Mouse (Mus musculus) heart, embryonic 12.5 days (tissue): ENCODE results near the gene Cutc. TPM values are rescaled to one million over a fixed set of nuclear protein-coding genes. Genes with fewer than 3 reads are reported as not detected.

Source experiments
- ATAC-seq: fragments of 200-750 bp; cut with Nextera tagmentation; 2 replicates; pipeline ENCODE4 v1.8.0; 2017; ENCODE audit warnings: moderate TSS enrichment, moderate library complexity; ENCODE audit not compliant: insufficient number of reproducible peaks, low FRiP score
- H3K27ac ChIP-seq: fragments of 300-500 bp; sonication (generic); 2 replicates; pipeline ENCODE4 v1.5.1; 2016; ENCODE audit warnings: mild to moderate bottlenecking, moderate library complexity; ENCODE audit not compliant: poor library complexity, severe bottlenecking
- H3K27me3 ChIP-seq: fragments of 300-500 bp; sonication (generic); replicated peaks from 2 replicates; pipeline ENCODE4 v1.6.1; 2016; ENCODE audit warnings: mild to moderate bottlenecking, moderate library complexity
- H3K36me3 ChIP-seq: fragments of 300-500 bp; sonication (generic); 2 replicates; pipeline ENCODE4 v1.6.1; 2016; ENCODE audit warnings: mild to moderate bottlenecking, moderate library complexity
- H3K4me1 ChIP-seq: fragments of 300-500 bp; sonication (generic); replicated peaks from 2 replicates; pipeline ENCODE4 v1.6.1; 2016; ENCODE audit warnings: mild to moderate bottlenecking
- H3K4me2 ChIP-seq: fragments of 300-500 bp; sonication (generic); 2 replicates; pipeline ENCODE4 v1.6.1; 2016; ENCODE audit warnings: mild to moderate bottlenecking, moderate library complexity
- H3K4me3 ChIP-seq: fragments of 300-500 bp; sonication (generic); 2 replicates; pipeline ENCODE4 v1.5.1; 2016; ENCODE audit warnings: mild to moderate bottlenecking
- H3K9ac ChIP-seq: fragments of 300-500 bp; sonication (generic); 2 replicates; pipeline ENCODE4 v1.6.1; 2016; ENCODE audit warnings: mild to moderate bottlenecking, moderate library complexity
- H3K9me3 ChIP-seq: fragments of 300-500 bp; sonication (generic); replicated peaks from 2 replicates; pipeline ENCODE4 v1.6.1; 2016; ENCODE audit warnings: mild to moderate bottlenecking, moderate library complexity
- WGBS: fragments of 180-500 bp; shearing (Covaris S2); methylation state at CpG from one replicate; pipeline ENCODE4 v1.1.7; 2016; 5-methylcytosine and 5-hydroxymethylcytosine counted together
- polyA plus RNA-seq: library from polyadenylated mRNA; unstranded; fragments of >200 nt; fragmentation: Nextera tagmentation; extraction: Ambion mirVana; gene quantifications from 2 replicates; pipeline ENCODE4 v1.2.1, GENCODE M21; 2016

Cutc gene
- 8.3 and 9.6 TPM in 2 replicates for polyA plus RNA-seq

- H3K4me2 ChIP-seq = peak within 1 kb of the TSS; percentile 61
- H3K9me3 ChIP-seq = no peaks in the 10 kb centered on the region
- peak; percentile 90 for ATAC-seq
- WGBS = under 1% methylated on average over 62 of the region's 62 CpGs
- H3K36me3 ChIP-seq = peaks cover 31% of the 10 kb centered on the region
- peaks cover 14% of the 10 kb centered on the region; the same call in 1 of the 2 replicates for H3K4me1 ChIP-seq
- no peaks in the 10 kb centered on the region for H3K27me3 ChIP-seq
- H3K9ac ChIP-seq = peak within 1 kb of the TSS; percentile 82
- peak within 1 kb of the TSS; percentile 74 for H3K4me3 ChIP-seq
- H3K27ac ChIP-seq = peak within 1 kb of the TSS; percentile 92
Measured at GRCm38 (mm10) chr19:43752489-43753225, at the start of gene Cutc, which contains the start of gene Cox15. Gene Cutc, plus strand, starts transcription at chr19:43752996. Gene Cox15, minus strand, starts transcription at chr19:43753000.

- H3K9ac ChIP-seq = no peak overlapping the region
- no peak for ATAC-seq
- H3K36me3 ChIP-seq = peaks cover 74% of the 10 kb centered on the region
- peaks cover 27% of the 10 kb centered on the region for H3K27me3 ChIP-seq
- H3K4me2 ChIP-seq = no peak overlapping the region
- no peaks in the 10 kb centered on the region for H3K4me1 ChIP-seq
- no peak overlapping the region for H3K4me3 ChIP-seq
- H3K9me3 ChIP-seq = peaks cover 5% of the 10 kb centered on the region; the same call in 1 of the 2 replicates
- H3K27ac ChIP-seq = no peak overlapping the region
- WGBS = 81% methylated on average over 11 of the region's 11 CpGs
Measured at GRCm38 (mm10) chr19:43704211-43704610, 48.6 kb upstream of the Cutc start.

- no peaks in the 10 kb centered on the region for H3K4me1 ChIP-seq
- 87% methylated on average over 17 of the region's 17 CpGs for WGBS
- no peak overlapping the region for H3K4me3 ChIP-seq
- no peak overlapping the region for H3K9ac ChIP-seq
- peaks cover 32% of the 10 kb centered on the region for H3K27me3 ChIP-seq
- no peak overlapping the region for H3K27ac ChIP-seq
- H3K9me3 ChIP-seq = peaks cover 5% of the 10 kb centered on the region; the same call in 1 of the 2 replicates
- no peak for ATAC-seq
- no peak overlapping the region for H3K4me2 ChIP-seq
- H3K36me3 ChIP-seq = peaks cover 76% of the 10 kb centered on the region
Measured at GRCm38 (mm10) chr19:43704787-43705497, 47.9 kb upstream of the Cutc start.

- Histone ChIP-seq H3K4me1 (no peaks in the 10 kb centered on the region), H3K4me2 (no peak overlapping the region), H3K9ac (no peak overlapping the region), H3K27me3 (peaks cover 43% of the 10 kb centered on the region), H3K36me3 (peaks cover 58% of the 10 kb centered on the region), H3K27ac (no peak overlapping the region), H3K9me3 (no peaks in the 10 kb centered on the region), H3K4me3 (no peak overlapping the region)
- no peak for ATAC-seq
- WGBS = 93% methylated on average over 7 of the region's 7 CpGs
Measured at GRCm38 (mm10) chr19:43708206-43708605, 44.6 kb upstream of the Cutc start.

GRCm38 (mm10) chr19:43709317-43709716 lies 43.5 kb upstream of the Cutc start:
- Histone ChIP-seq H3K4me3 (no peak overlapping the region), H3K36me3 (peaks cover 54% of the 10 kb centered on the region)
- 85% methylated on average over 8 of the region's 8 CpGs for WGBS

GRCm38 (mm10) chr19:43711159-43711916 lies 41.5 kb upstream of the Cutc start:
- no peak overlapping the region for H3K4me2 ChIP-seq
- H3K27me3 ChIP-seq = peaks cover 41% of the 10 kb centered on the region
- no peak overlapping the region for H3K4me3 ChIP-seq
- H3K9ac ChIP-seq = no peak overlapping the region
- no peaks in the 10 kb centered on the region for H3K4me1 ChIP-seq
- 59% methylated on average over 22 of the region's 22 CpGs for WGBS
- H3K27ac ChIP-seq = no peak overlapping the region
- ATAC-seq = no peak
- peaks cover 37% of the 10 kb centered on the region for H3K36me3 ChIP-seq
- no peaks in the 10 kb centered on the region for H3K9me3 ChIP-seq

More at GRCm38 (mm10) chr19:43709317-43709716, 43.5 kb upstream of the Cutc start:
- ATAC-seq = no peak
- H3K27me3 ChIP-seq = peaks cover 48% of the 10 kb centered on the region
- no peaks in the 10 kb centered on the region for H3K9me3 ChIP-seq
- H3K4me2 ChIP-seq = no peak overlapping the region
- no peak overlapping the region for H3K9ac ChIP-seq
- no peaks in the 10 kb centered on the region for H3K4me1 ChIP-seq
- H3K27ac ChIP-seq = no peak overlapping the region

GRCm38 (mm10) chr19:43711971-43712370 lies 40.8 kb upstream of the Cutc start:
- ATAC-seq = no peak
- Histone ChIP-seq H3K27ac (no peak overlapping the region), H3K4me2 (no peak overlapping the region), H3K4me1 (no peaks in the 10 kb centered on the region), H3K9me3 (no peaks in the 10 kb centered on the region), H3K9ac (no peak overlapping the region), H3K36me3 (peaks cover 32% of the 10 kb centered on the region), H3K27me3 (peaks cover 41% of the 10 kb centered on the region), H3K4me3 (no peak overlapping the region)
- 84% methylated on average over 5 of the region's 5 CpGs for WGBS

GRCm38 (mm10) chr19:43720061-43720460 lies 32.7 kb upstream of the Cutc start:
- Histone ChIP-seq H3K4me1 (0 out of 2 replicates have a peak, but pooled peaks cover 4% of the 10 kb centered on the region), H3K27ac (no peak overlapping the region), H3K4me2 (no peak overlapping the region), H3K9me3 (no peaks in the 10 kb centered on the region), H3K36me3 (peaks cover 57% of the 10 kb centered on the region), H3K4me3 (no peak overlapping the region), H3K27me3 (peaks cover 66% of the 10 kb centered on the region), H3K9ac (no peak overlapping the region)
- ATAC-seq = no peak
- whole genome bisulfite sequencing = 87% methylated on average over 11 of the region's 11 CpGs

GRCm38 (mm10) chr19:43722891-43723290 lies 29.9 kb upstream of the Cutc start:
- H3K27me3 ChIP-seq = peaks cover 64% of the 10 kb centered on the region

GRCm38 (mm10) chr19:43723501-43723900 lies 29.3 kb upstream of the Cutc start:
- H3K4me2 ChIP-seq = no peak overlapping the region
- peaks cover 64% of the 10 kb centered on the region for H3K27me3 ChIP-seq
- ATAC-seq = no peak
- H3K4me3 ChIP-seq = no peak overlapping the region
- WGBS = 80% methylated on average over 10 of the region's 10 CpGs
- 0 out of 2 replicates have a peak, but pooled peaks cover 4% of the 10 kb centered on the region for H3K4me1 ChIP-seq
- peaks cover 78% of the 10 kb centered on the region for H3K36me3 ChIP-seq
- H3K27ac ChIP-seq = no peak overlapping the region
- H3K9me3 ChIP-seq = no peaks in the 10 kb centered on the region
- no peak overlapping the region for H3K9ac ChIP-seq

More at GRCm38 (mm10) chr19:43722891-43723290, 29.9 kb upstream of the Cutc start:
- Histone ChIP-seq H3K27ac (no peak overlapping the region), H3K36me3 (peaks cover 78% of the 10 kb centered on the region), H3K4me2 (no peak overlapping the region), H3K4me3 (no peak overlapping the region), H3K9me3 (no peaks in the 10 kb centered on the region), H3K4me1 (0 out of 2 replicates have a peak, but pooled peaks cover 4% of the 10 kb centered on the region), H3K9ac (no peak overlapping the region)
- no peak for ATAC-seq
- 77% methylated on average over 8 of the region's 8 CpGs for WGBS
